Mouse (Mus musculus): Measurements from ENCODE around the gene Chst8. TPM values are rescaled to one million over a fixed set of nuclear protein-coding genes. Genes with fewer than 3 reads are reported as not detected.

Chst8 gene
- total and polyA plus RNA-seq, 2 experiments from 2014 or later: 0.20 to 6.4 TPM

DNA sequence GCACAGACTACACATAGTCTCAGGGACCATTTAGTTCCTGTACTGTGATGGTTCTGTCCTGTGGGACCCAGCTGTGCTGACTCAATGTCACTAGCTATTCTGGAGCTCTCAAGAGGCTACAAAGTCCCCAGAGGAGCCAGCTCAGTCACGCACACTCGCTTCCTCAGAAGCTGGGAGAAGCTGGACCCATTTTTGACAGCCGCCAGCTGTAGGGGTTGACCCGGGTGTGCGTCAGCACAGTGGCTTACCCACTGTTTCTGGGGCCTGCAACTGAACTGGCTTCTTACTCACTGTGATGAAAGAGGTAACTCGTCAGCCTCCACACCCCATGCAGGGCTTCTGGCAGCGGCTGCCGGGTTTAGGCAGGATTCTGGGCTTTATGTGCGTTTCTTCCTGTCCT, 66.3 kb downstream of the Chst8 start:
- Histone ChIP-seq H3K4me2 (ENCODE audit: low read depth, low read length) (no peak overlapping the region), H3K9me3 (replicated peaks; ENCODE audit: control insufficient read depth, low read length) (no peaks in the 10 kb centered on the region), H3K27ac (ENCODE audit: low read depth) (no peak overlapping the region), H3K9ac (replicated peaks; ENCODE audit: low read depth, low read length) (no peak overlapping the region), H3K36me3 (replicated peaks; ENCODE audit: control insufficient read depth, insufficient read depth, low read length) (no peaks in the 10 kb centered on the region), H3K27me3 (ENCODE audit: control insufficient read depth, insufficient read depth, low read length) (no peaks in the 10 kb centered on the region), H3K4me1 (ENCODE audit: control insufficient read depth, insufficient read depth) (no peaks in the 10 kb centered on the region), H3K4me3 (ENCODE audit: low read depth, low read length) (no peak overlapping the region)
- DNase-seq (ENCODE audit: low spot score) (peak; percentile 22), ATAC-seq (ENCODE audit: insufficient read depth, low read depth) (peak; percentile 72)
- no peak for TF ChIP-seq CTCF (IDR thresholded peaks at IDR 0.05; ENCODE audit: low read depth)
- TF ChIP-seq EP300 (IDR thresholded peaks at IDR 0.05; ENCODE audit: low read depth): no peak
- WGBS: 49% methylated on average over 9 of the region's 9 CpGs

DNA sequence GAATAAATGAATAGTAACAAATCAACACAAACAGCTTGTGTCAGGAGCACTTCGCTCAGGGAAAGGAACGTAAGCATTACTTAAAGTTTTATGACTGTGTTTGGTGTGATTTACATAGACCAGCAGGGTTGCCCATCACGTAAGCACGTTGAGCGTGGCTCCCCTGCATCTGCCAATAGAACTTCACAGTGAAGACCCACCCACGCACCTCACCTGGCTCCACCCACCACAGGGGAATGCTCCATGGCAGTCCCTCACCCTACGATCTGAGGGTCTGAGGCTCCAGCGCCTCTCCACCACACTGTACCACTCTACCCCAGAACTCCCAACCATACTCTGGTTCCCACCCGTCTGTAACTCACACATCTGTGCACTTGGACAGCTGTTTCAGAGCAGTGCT, 67.1 kb downstream of the Chst8 start:
- Histone ChIP-seq H3K4me1 (ENCODE audit: control insufficient read depth, insufficient read depth) (no peaks in the 10 kb centered on the region), H3K9ac (replicated peaks; ENCODE audit: low read depth, low read length) (no peak overlapping the region), H3K4me2 (ENCODE audit: low read depth, low read length) (no peak overlapping the region), H3K27me3 (ENCODE audit: control insufficient read depth, insufficient read depth, low read length) (no peaks in the 10 kb centered on the region), H3K27ac (ENCODE audit: low read depth) (no peak overlapping the region), H3K4me3 (ENCODE audit: low read depth, low read length) (no peak overlapping the region), H3K36me3 (replicated peaks; ENCODE audit: control insufficient read depth, insufficient read depth, low read length) (no peaks in the 10 kb centered on the region), H3K9me3 (replicated peaks; ENCODE audit: control insufficient read depth, low read length) (no peaks in the 10 kb centered on the region)
- DNase-seq (ENCODE audit: low spot score): no peak
- WGBS: 77% methylated on average over 9 of the region's 9 CpGs
- TF ChIP-seq CTCF (IDR thresholded peaks at IDR 0.05; ENCODE audit: low read depth): no peak
- TF ChIP-seq EP300 (IDR thresholded peaks at IDR 0.05; ENCODE audit: low read depth): no peak
- no peak for ATAC-seq (ENCODE audit: insufficient read depth, low read depth)

DNA sequence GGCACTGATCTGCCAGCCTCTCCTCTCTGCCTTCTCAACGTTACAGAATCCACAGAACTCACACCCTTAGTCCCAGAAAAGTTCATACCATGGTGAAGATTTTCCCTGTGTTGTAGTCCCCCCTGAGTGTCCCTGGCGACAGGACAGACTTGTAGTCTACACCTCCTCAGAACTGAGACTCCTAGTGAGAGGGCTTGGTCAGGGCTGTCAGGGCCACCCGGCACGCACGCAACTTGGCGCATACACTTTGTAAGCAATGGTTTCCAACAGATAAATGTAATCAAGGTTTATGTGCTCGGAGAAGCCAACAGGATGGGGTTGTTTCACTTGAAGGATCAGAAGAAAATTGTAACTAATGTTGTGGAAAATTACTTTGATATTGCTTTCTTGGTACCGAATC, 67.5 kb downstream of the Chst8 start:
- no peak overlapping the region for H3K27ac ChIP-seq (ENCODE audit: low read depth)
- no peak overlapping the region for H3K4me3 ChIP-seq (ENCODE audit: low read depth, low read length)
- DNase-seq (ENCODE audit: low spot score) (no peak), ATAC-seq (ENCODE audit: insufficient read depth, low read depth) (no peak)
- no peaks in the 10 kb centered on the region for H3K4me1 ChIP-seq (ENCODE audit: control insufficient read depth, insufficient read depth)
- H3K9ac ChIP-seq (replicated peaks; ENCODE audit: low read depth, low read length): no peak overlapping the region
- no peak overlapping the region for H3K4me2 ChIP-seq (ENCODE audit: low read depth, low read length)
- H3K27me3 ChIP-seq (ENCODE audit: control insufficient read depth, insufficient read depth, low read length): no peaks in the 10 kb centered on the region
- 78% methylated on average over 8 of the region's 8 CpGs for WGBS
- TF ChIP-seq EP300 (IDR thresholded peaks at IDR 0.05; ENCODE audit: low read depth) (no peak), CTCF (IDR thresholded peaks at IDR 0.05; ENCODE audit: low read depth) (no peak)
- H3K36me3 ChIP-seq (replicated peaks; ENCODE audit: control insufficient read depth, insufficient read depth, low read length): no peaks in the 10 kb centered on the region
- no peaks in the 10 kb centered on the region for H3K9me3 ChIP-seq (replicated peaks; ENCODE audit: control insufficient read depth, low read length)

DNA sequence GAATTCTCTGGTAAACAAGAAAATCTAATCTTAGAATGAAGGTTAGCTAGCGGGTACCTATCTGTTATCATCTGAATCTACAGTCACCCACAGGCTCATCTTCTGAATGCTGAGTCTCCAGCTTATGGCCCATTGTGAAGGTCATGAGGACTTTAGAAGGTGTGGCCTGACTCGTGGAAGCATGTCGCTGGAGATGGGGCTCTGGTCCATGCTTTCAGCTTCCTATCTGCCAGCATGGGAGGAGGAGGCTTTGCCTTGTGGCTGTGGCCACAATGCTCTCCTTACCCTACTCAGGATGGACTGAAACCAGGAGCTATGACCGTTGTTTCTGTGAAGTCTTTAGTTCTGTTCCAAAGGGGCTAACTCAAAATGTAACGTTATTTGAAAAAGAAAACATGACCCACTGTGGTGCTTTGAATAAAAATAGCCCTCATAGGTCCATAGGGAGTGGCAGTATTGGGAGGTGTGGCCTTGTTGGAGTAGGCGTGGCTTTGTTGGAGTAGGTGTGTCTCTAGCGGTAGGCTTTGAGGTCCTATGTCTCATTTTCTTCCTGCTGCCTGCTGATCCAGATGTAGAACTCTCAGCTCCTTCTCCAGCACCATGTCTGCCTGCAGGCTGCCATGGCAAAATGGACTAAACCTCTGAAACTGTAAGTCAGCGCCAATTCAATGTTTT, 69.0 kb downstream of the Chst8 start:
- DNase-seq (ENCODE audit: low spot score) (no peak), ATAC-seq (ENCODE audit: insufficient read depth, low read depth) (no peak)
- no peak overlapping the region for H3K27ac ChIP-seq (ENCODE audit: low read depth)
- no peaks in the 10 kb centered on the region for H3K27me3 ChIP-seq (ENCODE audit: control insufficient read depth, insufficient read depth, low read length)
- no peaks in the 10 kb centered on the region for H3K4me1 ChIP-seq (ENCODE audit: control insufficient read depth, insufficient read depth)
- H3K4me3 ChIP-seq (ENCODE audit: low read depth, low read length): no peak overlapping the region
- 68% methylated on average over 8 of the region's 8 CpGs for WGBS
- no peak overlapping the region for H3K9ac ChIP-seq (replicated peaks; ENCODE audit: low read depth, low read length)
- H3K9me3 ChIP-seq (replicated peaks; ENCODE audit: control insufficient read depth, low read length): no peaks in the 10 kb centered on the region
- no peaks in the 10 kb centered on the region for H3K36me3 ChIP-seq (replicated peaks; ENCODE audit: control insufficient read depth, insufficient read depth, low read length)
- H3K4me2 ChIP-seq (ENCODE audit: low read depth, low read length): no peak overlapping the region
- TF ChIP-seq EP300 (IDR thresholded peaks at IDR 0.05; ENCODE audit: low read depth) (no peak), CTCF (IDR thresholded peaks at IDR 0.05; ENCODE audit: low read depth) (no peak)

DNA sequence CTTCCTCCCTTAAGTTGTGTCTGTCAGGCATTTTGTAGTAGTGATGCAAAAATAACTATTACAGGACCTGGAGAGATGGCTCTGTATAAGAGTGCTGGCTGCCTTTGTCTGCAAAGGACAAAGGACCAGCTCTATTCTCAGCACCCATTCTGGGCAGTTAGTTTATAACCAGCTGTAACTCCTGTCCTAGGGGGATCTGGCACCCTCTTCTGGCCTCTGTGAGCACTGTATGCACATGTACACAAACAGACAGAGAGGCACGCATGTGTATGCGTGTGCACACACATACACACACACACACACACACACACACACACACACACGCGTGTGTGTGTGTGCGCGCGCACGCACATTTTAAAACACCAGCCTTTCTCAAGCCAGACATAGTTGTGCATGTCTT, 73.1 kb downstream of the Chst8 start:
- no peak overlapping the region for H3K9ac ChIP-seq (replicated peaks; ENCODE audit: low read depth, low read length)
- no peak for TF ChIP-seq EP300 (IDR thresholded peaks at IDR 0.05; ENCODE audit: low read depth)
- no peak for TF ChIP-seq CTCF (IDR thresholded peaks at IDR 0.05; ENCODE audit: low read depth)
- no peak for DNase-seq (ENCODE audit: low spot score)
- H3K36me3 ChIP-seq (replicated peaks; ENCODE audit: control insufficient read depth, insufficient read depth, low read length): no peaks in the 10 kb centered on the region
- 0 out of 2 replicates have a peak, but pooled peaks cover 4% of the 10 kb centered on the region for H3K4me1 ChIP-seq (ENCODE audit: control insufficient read depth, insufficient read depth)
- no peak overlapping the region for H3K27ac ChIP-seq (ENCODE audit: low read depth)
- H3K27me3 ChIP-seq (ENCODE audit: control insufficient read depth, insufficient read depth, low read length): no peaks in the 10 kb centered on the region
- no peak overlapping the region for H3K4me3 ChIP-seq (ENCODE audit: low read depth, low read length)
- no peaks in the 10 kb centered on the region for H3K9me3 ChIP-seq (replicated peaks; ENCODE audit: control insufficient read depth, low read length)
- 91% methylated on average over 8 of the region's 8 CpGs for WGBS
- no peak for ATAC-seq (ENCODE audit: insufficient read depth, low read depth)
- H3K4me2 ChIP-seq (ENCODE audit: low read depth, low read length): no peak overlapping the region

DNA sequence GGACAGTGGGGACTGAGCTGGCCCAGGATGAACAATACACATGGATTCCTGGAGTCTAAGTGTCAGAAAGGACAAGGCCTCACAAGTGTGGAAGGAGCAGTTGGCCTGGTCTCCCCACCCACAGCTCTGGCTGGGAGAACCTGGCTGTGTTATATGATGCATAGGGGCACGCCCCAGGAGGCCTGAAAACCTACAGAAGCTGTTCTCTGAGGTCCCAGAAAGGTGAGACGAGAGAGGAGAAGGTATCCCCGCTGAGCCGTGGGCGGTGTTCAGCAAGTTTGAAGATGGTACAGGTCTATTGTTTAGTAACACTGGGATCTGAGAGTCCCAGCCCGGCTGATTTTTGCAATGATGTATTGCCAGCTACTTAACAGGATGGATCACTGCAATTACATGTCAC, 75.3 kb downstream of the Chst8 start:
- 0 out of 2 replicates have a peak, but pooled peaks cover 4% of the 10 kb centered on the region for H3K4me1 ChIP-seq (ENCODE audit: control insufficient read depth, insufficient read depth)
- no peaks in the 10 kb centered on the region for H3K9me3 ChIP-seq (replicated peaks; ENCODE audit: control insufficient read depth, low read length)
- no peak overlapping the region for H3K4me2 ChIP-seq (ENCODE audit: low read depth, low read length)
- no peaks in the 10 kb centered on the region for H3K27me3 ChIP-seq (ENCODE audit: control insufficient read depth, insufficient read depth, low read length)
- ATAC-seq (ENCODE audit: insufficient read depth, low read depth): no peak
- no peak for DNase-seq (ENCODE audit: low spot score)
- H3K36me3 ChIP-seq (replicated peaks; ENCODE audit: control insufficient read depth, insufficient read depth, low read length): no peaks in the 10 kb centered on the region
- TF ChIP-seq CTCF (IDR thresholded peaks at IDR 0.05; ENCODE audit: low read depth): no peak
- TF ChIP-seq EP300 (IDR thresholded peaks at IDR 0.05; ENCODE audit: low read depth): no peak
- 72% methylated on average over 6 of the region's 6 CpGs for WGBS
- no peak overlapping the region for H3K27ac ChIP-seq (ENCODE audit: low read depth)
- no peak overlapping the region for H3K9ac ChIP-seq (replicated peaks; ENCODE audit: low read depth, low read length)
- H3K4me3 ChIP-seq (ENCODE audit: low read depth, low read length): no peak overlapping the region

All from heart, postnatal 0 days (tissue).